Mouse (Mus musculus): ENCODE results near the gene Rae1. TPM values are rescaled to one million over a fixed set of nuclear protein-coding genes. Genes with fewer than 3 reads are reported as not detected.
A peak's percentile ranks its signal among the peaks of the same experiment; 100 is the strongest.

Gene Rae1
- total RNA-seq (2012; rRNA removed): 120 and 123 TPM in 2 replicates

DNA sequence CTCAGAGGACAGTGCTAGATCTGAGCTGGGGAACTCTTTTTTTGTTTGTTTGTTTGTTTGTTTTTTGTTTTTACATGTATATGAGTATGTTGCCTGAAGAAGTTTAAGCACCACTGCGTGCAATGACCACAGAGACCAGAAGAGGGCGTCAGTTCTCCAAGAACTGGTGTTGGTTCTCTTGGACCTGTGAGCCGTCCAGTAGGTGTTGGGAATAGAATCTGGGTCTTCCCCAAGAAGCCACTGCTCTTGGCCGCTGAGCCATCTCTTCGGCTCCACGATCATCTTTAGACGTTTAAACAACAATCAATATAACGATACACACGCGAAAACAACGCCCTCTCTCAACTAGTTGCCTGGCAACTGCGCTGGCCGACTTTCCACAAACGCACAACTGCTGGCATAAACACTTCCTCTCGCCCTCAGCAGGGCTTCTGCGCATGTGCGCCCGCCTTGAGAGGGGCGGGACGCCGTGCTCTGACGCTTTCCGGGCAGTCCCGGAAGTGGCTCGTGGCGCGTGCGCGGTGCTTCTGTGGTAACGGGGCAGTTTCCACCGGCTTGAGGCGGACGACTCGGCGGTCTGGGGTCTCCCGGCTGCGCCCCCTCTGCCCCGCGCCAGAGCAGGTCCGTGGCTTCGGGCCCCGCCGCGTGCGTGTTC, at the start of gene Rae1:
Gene Rae1 (plus strand): TSS at position 488 of the 655 bp plus-strand sequence.
- peak within 1 kb of the TSS; percentile 67 to 89 for H3K4me3 ChIP-seq (ENCODE audit: insufficient read depth in 1 of 2, low read depth in 1 of 2, low read length in 2 of 2, poor library complexity in 1 of 2, severe bottlenecking in 1 of 2)
- no peak for TF ChIP-seq CHD2 (IDR thresholded peaks at IDR 0.05; ENCODE audit: low read depth, low read length)
- TF ChIP-seq ZNF384 (IDR thresholded peaks at IDR 0.05; ENCODE audit: low read depth, low read length): no peak
- peak; percentile 83 for TF ChIP-seq ZC3H11A (IDR thresholded peaks at IDR 0.05; ENCODE audit: borderline replicate concordance, low read depth, low read length)
- peak; percentile 88 for TF ChIP-seq HCFC1 (IDR thresholded peaks at IDR 0.05; ENCODE audit: borderline replicate concordance, insufficient read depth, low read length)
- TF ChIP-seq MAFK (IDR thresholded peaks at IDR 0.05; ENCODE audit: insufficient read depth, low read depth, low read length): no peak
- in situ Hi-C loops (cut with MboI; ENCODE audit: low sequenced_read_pairs in 2 of 2, unreplicated experiment in 2 of 2): loop anchor here (5.0 to 10.0 kb wide), 2 partner anchors 172 to 175 kb away; no protein-coding TSS in a partner anchor
- H3K4me1 ChIP-seq (ENCODE audit: control insufficient read depth in 2 of 2, insufficient read depth in 2 of 2, low read length in 2 of 2, poor library complexity in 1 of 2): peaks cover 0 to 6% of the 10 kb centered on the region in 2 experiments; a peak in 2 of 4 replicates
- peaks cover 21% of the 10 kb centered on the region for H3K36me3 ChIP-seq (ENCODE audit: control insufficient read depth, insufficient read depth, low read length, poor library complexity, severe bottlenecking)
- peak; percentile 97 for DNase-seq (ENCODE audit: low read depth, low spot score)
- H3K27ac ChIP-seq (ENCODE audit: insufficient read depth, low read depth, low read length, poor library complexity, severe bottlenecking): peak within 1 kb of the TSS; percentile 87
- no peaks in the 10 kb centered on the region for H3K9me3 ChIP-seq (ENCODE audit: control insufficient read depth, insufficient read depth, low read depth, low read length)
- H3K9ac ChIP-seq (ENCODE audit: insufficient read depth, low read depth, low read length, poor library complexity, severe bottlenecking): peak within 1 kb of the TSS; percentile 98

DNA sequence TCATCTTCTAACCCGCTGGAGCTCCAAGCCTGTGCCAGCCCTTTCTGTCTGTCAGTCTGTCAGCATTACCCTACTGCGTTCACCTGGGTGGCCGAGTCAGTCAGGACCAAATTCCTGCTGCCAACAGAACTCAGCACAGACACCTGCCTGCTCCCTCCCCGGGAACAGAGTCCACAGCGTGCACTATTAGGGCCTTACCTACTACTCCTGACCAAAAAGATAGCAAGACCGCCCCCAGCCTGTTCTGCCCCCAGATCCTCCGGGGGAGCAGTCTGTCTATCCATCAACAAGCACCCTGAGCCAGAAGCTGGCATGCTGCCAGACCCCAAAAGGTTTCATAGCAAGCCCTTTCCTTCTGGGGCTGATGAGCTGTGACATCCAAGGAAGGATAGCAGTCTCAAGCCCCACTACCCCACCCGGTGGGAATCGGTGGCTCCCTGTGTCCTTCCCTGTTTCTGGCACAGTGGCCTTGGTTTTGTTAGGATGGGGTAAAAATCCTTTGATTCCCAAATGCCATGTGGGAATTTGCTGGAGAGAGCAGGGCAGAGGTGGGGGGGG, 49.7 kb upstream of the Rae1 start:
- no peak overlapping the region for H3K4me3 ChIP-seq (ENCODE audit: insufficient read depth in 1 of 2, low read depth in 1 of 2, low read length in 2 of 2, poor library complexity in 1 of 2, severe bottlenecking in 1 of 2)
- DNase-seq (ENCODE audit: low read depth, low spot score): no peak

DNA sequence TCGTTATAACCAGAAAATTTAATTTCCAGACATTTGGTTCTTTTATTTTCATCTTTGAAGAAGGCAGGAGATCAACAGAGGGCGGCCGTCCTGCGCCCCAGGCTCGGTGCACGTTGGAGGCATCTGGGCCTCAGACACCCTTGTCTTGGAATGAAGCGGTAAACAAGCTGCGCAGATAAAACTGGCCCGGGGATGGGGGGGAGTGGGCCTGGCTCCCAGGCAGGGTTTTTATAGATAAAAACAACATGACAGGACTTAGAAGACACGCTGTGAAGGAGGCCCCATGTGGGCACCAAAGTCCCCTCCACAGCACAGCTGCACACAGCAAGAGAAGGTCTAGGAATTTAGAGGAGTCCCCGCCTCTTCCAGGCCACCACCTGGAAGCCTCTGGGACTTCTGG, 49.2 kb upstream of the Rae1 start:
- H3K9ac ChIP-seq (ENCODE audit: insufficient read depth, low read depth, low read length, poor library complexity, severe bottlenecking): no peak overlapping the region
- H3K4me1 ChIP-seq (ENCODE audit: control insufficient read depth in 2 of 2, insufficient read depth in 2 of 2, low read length in 2 of 2, poor library complexity in 1 of 2): no peaks in the 10 kb centered on the region
- H3K36me3 ChIP-seq (ENCODE audit: control insufficient read depth, insufficient read depth, low read length, poor library complexity, severe bottlenecking): no peaks in the 10 kb centered on the region
- H3K9me3 ChIP-seq (ENCODE audit: control insufficient read depth, insufficient read depth, low read depth, low read length): no peaks in the 10 kb centered on the region
- no peak overlapping the region for H3K4me3 ChIP-seq (ENCODE audit: insufficient read depth in 1 of 2, low read depth in 1 of 2, low read length in 2 of 2, poor library complexity in 1 of 2, severe bottlenecking in 1 of 2)
- in situ Hi-C loops (cut with MboI; ENCODE audit: low sequenced_read_pairs in 2 of 2, unreplicated experiment in 2 of 2): no loop called here
- no peak for DNase-seq (ENCODE audit: low read depth, low spot score)
- H3K27ac ChIP-seq (ENCODE audit: insufficient read depth, low read depth, low read length, poor library complexity, severe bottlenecking): no peak overlapping the region
- TF ChIP-seq HCFC1 (IDR thresholded peaks at IDR 0.05; ENCODE audit: borderline replicate concordance, insufficient read depth, low read length): no peak
- no peak for TF ChIP-seq ZC3H11A (IDR thresholded peaks at IDR 0.05; ENCODE audit: borderline replicate concordance, low read depth, low read length)
- TF ChIP-seq CHD2 (IDR thresholded peaks at IDR 0.05; ENCODE audit: low read depth, low read length): no peak
- no peak for TF ChIP-seq MAFK (IDR thresholded peaks at IDR 0.05; ENCODE audit: insufficient read depth, low read depth, low read length)
- TF ChIP-seq ZNF384 (IDR thresholded peaks at IDR 0.05; ENCODE audit: low read depth, low read length): no peak

More for the DNA sequence above, 49.7 kb upstream of the Rae1 start:
- Histone ChIP-seq H3K36me3 (ENCODE audit: control insufficient read depth, insufficient read depth, low read length, poor library complexity, severe bottlenecking) (no peaks in the 10 kb centered on the region), H3K9ac (ENCODE audit: insufficient read depth, low read depth, low read length, poor library complexity, severe bottlenecking) (no peak overlapping the region), H3K27ac (ENCODE audit: insufficient read depth, low read depth, low read length, poor library complexity, severe bottlenecking) (no peak overlapping the region), H3K9me3 (ENCODE audit: control insufficient read depth, insufficient read depth, low read depth, low read length) (no peaks in the 10 kb centered on the region), H3K4me1 (ENCODE audit: control insufficient read depth in 2 of 2, insufficient read depth in 2 of 2, low read length in 2 of 2, poor library complexity in 1 of 2) (no peaks in the 10 kb centered on the region)
- TF ChIP-seq MAFK (IDR thresholded peaks at IDR 0.05; ENCODE audit: insufficient read depth, low read depth, low read length) (no peak), ZC3H11A (IDR thresholded peaks at IDR 0.05; ENCODE audit: borderline replicate concordance, low read depth, low read length) (no peak), ZNF384 (IDR thresholded peaks at IDR 0.05; ENCODE audit: low read depth, low read length) (no peak), HCFC1 (IDR thresholded peaks at IDR 0.05; ENCODE audit: borderline replicate concordance, insufficient read depth, low read length) (no peak), CHD2 (IDR thresholded peaks at IDR 0.05; ENCODE audit: low read depth, low read length) (no peak)
- in situ Hi-C loops (cut with MboI; ENCODE audit: low sequenced_read_pairs in 2 of 2, unreplicated experiment in 2 of 2): no loop called here

DNA sequence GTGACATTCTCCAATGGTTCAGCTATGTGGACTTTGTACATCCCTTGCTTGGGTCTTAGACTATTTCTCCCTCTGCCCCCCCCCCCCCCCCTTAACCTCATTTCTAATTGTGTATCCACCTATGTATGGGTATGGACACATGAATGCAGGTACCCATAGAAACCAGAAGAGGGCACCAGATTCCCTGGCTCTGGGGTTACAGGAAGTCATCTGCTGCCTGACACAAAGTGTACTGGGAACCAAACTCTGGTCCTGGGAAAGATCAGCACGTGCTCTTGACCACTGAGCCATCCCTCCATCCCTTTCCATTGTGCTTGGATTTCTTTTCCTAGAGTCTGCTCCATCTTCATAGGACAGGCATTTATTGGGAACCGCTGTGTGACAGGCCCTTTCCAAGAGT, 47.9 kb upstream of the Rae1 start:
- no peaks in the 10 kb centered on the region for H3K36me3 ChIP-seq (ENCODE audit: control insufficient read depth, insufficient read depth, low read length, poor library complexity, severe bottlenecking)

More for the DNA sequence above, 47.9 kb upstream of the Rae1 start:
- H3K4me1 ChIP-seq (ENCODE audit: control insufficient read depth in 2 of 2, insufficient read depth in 2 of 2, low read length in 2 of 2, poor library complexity in 1 of 2): no peaks in the 10 kb centered on the region
- H3K27ac ChIP-seq (ENCODE audit: insufficient read depth, low read depth, low read length, poor library complexity, severe bottlenecking): no peak overlapping the region
- no peak for DNase-seq (ENCODE audit: low read depth, low spot score)
- H3K9ac ChIP-seq (ENCODE audit: insufficient read depth, low read depth, low read length, poor library complexity, severe bottlenecking): no peak overlapping the region
- H3K9me3 ChIP-seq (ENCODE audit: control insufficient read depth, insufficient read depth, low read depth, low read length): no peaks in the 10 kb centered on the region
- no peak overlapping the region for H3K4me3 ChIP-seq (ENCODE audit: insufficient read depth in 1 of 2, low read depth in 1 of 2, low read length in 2 of 2, poor library complexity in 1 of 2, severe bottlenecking in 1 of 2)
- in situ Hi-C loops (cut with MboI; ENCODE audit: low sequenced_read_pairs in 2 of 2, unreplicated experiment in 2 of 2): no loop called here
- no peak for TF ChIP-seq ZC3H11A (IDR thresholded peaks at IDR 0.05; ENCODE audit: borderline replicate concordance, low read depth, low read length)
- no peak for TF ChIP-seq CHD2 (IDR thresholded peaks at IDR 0.05; ENCODE audit: low read depth, low read length)
- TF ChIP-seq ZNF384 (IDR thresholded peaks at IDR 0.05; ENCODE audit: low read depth, low read length): no peak
- TF ChIP-seq HCFC1 (IDR thresholded peaks at IDR 0.05; ENCODE audit: borderline replicate concordance, insufficient read depth, low read length): no peak
- TF ChIP-seq MAFK (IDR thresholded peaks at IDR 0.05; ENCODE audit: insufficient read depth, low read depth, low read length): no peak
